Mouse (Mus musculus) MEL (cell line): ENCODE data around the gene Inpp4b. TPM values are rescaled to one million over a fixed set of nuclear protein-coding genes. Genes with fewer than 3 reads are reported as not detected.
A peak's percentile ranks its signal among the peaks of the same experiment; 100 is the strongest.

Source experiments
- DNase-seq: peaks from one replicate; pipeline ENCODE4 v3.0.0; 2011; ENCODE audit warnings: low read depth, low spot score
- H3K27ac ChIP-seq: 2 replicates; pipeline ENCODE4 v1.5.1; 2012; ENCODE audit warnings: low read depth, mild to moderate bottlenecking, control low read depth, low read length, moderate library complexity; ENCODE audit not compliant: control insufficient read depth
- H3K27me3 ChIP-seq, 2 experiments: fragments of 150-350 bp in 1 of 2; sonication (generic) in 1 of 2; 2 replicates each; pipeline ENCODE4 v1.6.1; 2012; ENCODE audit warnings: low read length in 2 of 2, mild to moderate bottlenecking in 2 of 2, improper control_type of control experiment in 1 of 2, moderate library complexity in 1 of 2; ENCODE audit not compliant: insufficient read depth in 2 of 2, control insufficient read depth in 1 of 2
- H3K36me3 ChIP-seq, 2 experiments: 2 replicates each; pipeline ENCODE4 v1.6.1; 2012 to 2014; ENCODE audit warnings: low read length in 2 of 2, improper control_type of control experiment in 1 of 2, inconsistent platforms in 1 of 2, mild to moderate bottlenecking in 1 of 2; ENCODE audit not compliant: insufficient read depth in 2 of 2, control insufficient read depth in 1 of 2
- H3K4me1 ChIP-seq, 2 experiments: fragments of 150-350 bp in 1 of 2; sonication (generic) in 1 of 2; 2 replicates each; pipeline ENCODE4 v1.6.1; 2012; ENCODE audit warnings: low read length in 2 of 2, improper control_type of control experiment in 1 of 2, mild to moderate bottlenecking in 1 of 2; ENCODE audit not compliant: insufficient read depth in 2 of 2, control insufficient read depth in 1 of 2
- H3K4me3 ChIP-seq, 2 experiments: fragments of 150-350 bp in 1 of 2; sonication (generic) in 1 of 2; 2 replicates each; pipeline ENCODE4 v1.5.1; 2012; ENCODE audit warnings: low read depth in 2 of 2, low read length in 2 of 2, mild to moderate bottlenecking in 2 of 2, moderate library complexity in 2 of 2, control low read depth in 1 of 2, improper control_type of control experiment in 1 of 2; ENCODE audit not compliant: control insufficient read depth in 1 of 2, insufficient read depth in 1 of 2
- H3K79me2 ChIP-seq: 2 replicates; pipeline ENCODE4 v1.6.1; 2012; ENCODE audit warnings: mild to moderate bottlenecking, low read length, moderate library complexity; ENCODE audit not compliant: control insufficient read depth, poor library complexity, insufficient read depth
- H3K9ac ChIP-seq: 2 replicates; pipeline ENCODE4 v1.6.1; 2012; ENCODE audit warnings: low read depth, mild to moderate bottlenecking, control low read depth, low read length, moderate library complexity; ENCODE audit not compliant: control insufficient read depth, poor library complexity, severe bottlenecking
- H3K9me3 ChIP-seq: fragments of 150-350 bp; sonication (generic); replicated peaks from 2 replicates; pipeline ENCODE4 v1.6.1; 2012; ENCODE audit warnings: mild to moderate bottlenecking, low read length, improper control_type of control experiment, moderate library complexity; ENCODE audit not compliant: insufficient read depth
- BHLHE40 ChIP-seq: IDR thresholded peaks from 2 replicates; pipeline ENCODE4 v1.6.1; 2012; ENCODE audit warnings: low read depth, mild to moderate bottlenecking, inconsistent platforms, low read length, improper control_type of control experiment, borderline replicate concordance
- CHD1 ChIP-seq: IDR thresholded peaks from 2 replicates; pipeline ENCODE4 v1.6.1; 2012; ENCODE audit warnings: low read depth, mild to moderate bottlenecking, inconsistent platforms, low read length, improper control_type of control experiment
- ETS1 ChIP-seq: IDR thresholded peaks from 2 replicates; pipeline ENCODE4 v1.6.1; 2012; ENCODE audit warnings: low read depth, mild to moderate bottlenecking, inconsistent platforms, low read length, improper control_type of control experiment, moderate library complexity
- GATA1 ChIP-seq: IDR thresholded peaks from 2 replicates; pipeline ENCODE4 v1.6.1; 2011; ENCODE audit warnings: low read depth, low read length, improper control_type of control experiment
- HCFC1 ChIP-seq: IDR thresholded peaks from 2 replicates; pipeline ENCODE4 v1.6.1; 2012; ENCODE audit warnings: low read depth, mild to moderate bottlenecking, inconsistent platforms, low read length, improper control_type of control experiment, moderate library complexity
- JUND ChIP-seq: IDR thresholded peaks from 2 replicates; pipeline ENCODE4 v1.6.1; 2011; ENCODE audit warnings: low read depth, mild to moderate bottlenecking, improper control_type of control experiment, low read length
- MAFK ChIP-seq: IDR thresholded peaks from 2 replicates; pipeline ENCODE4 v1.6.1; 2011; ENCODE audit warnings: low read depth, mild to moderate bottlenecking, low read length, improper control_type of control experiment, borderline replicate concordance
- MAX ChIP-seq: IDR thresholded peaks from 2 replicates; pipeline ENCODE4 v1.6.1; 2011; ENCODE audit warnings: low read length, improper control_type of control experiment
- MAZ ChIP-seq: IDR thresholded peaks from 2 replicates; pipeline ENCODE4 v1.6.1; 2012; ENCODE audit warnings: low read depth, mild to moderate bottlenecking, inconsistent platforms, low read length, improper control_type of control experiment
- MYB ChIP-seq: IDR thresholded peaks from 2 replicates; pipeline ENCODE4 v1.6.1; 2011; ENCODE audit warnings: mild to moderate bottlenecking, low read depth, low read length, improper control_type of control experiment
- MYC ChIP-seq: IDR thresholded peaks from 2 replicates; pipeline ENCODE4 v1.6.1; 2011; ENCODE audit warnings: low read depth, mild to moderate bottlenecking, low read length, improper control_type of control experiment, moderate library complexity
- POLR2A ChIP-seq, 2 experiments: IDR thresholded peaks; 2 replicates each; pipeline ENCODE4 v1.6.1; 2011 to 2012; ENCODE audit warnings: low read length in 2 of 2, mild to moderate bottlenecking in 2 of 2, control low read depth in 1 of 2, improper control_type of control experiment in 1 of 2, low read depth in 1 of 2, moderate library complexity in 1 of 2; ENCODE audit not compliant: control insufficient read depth in 1 of 2, insufficient read depth in 1 of 2, poor library complexity in 1 of 2
- RAD21 ChIP-seq: IDR thresholded peaks from 2 replicates; pipeline ENCODE4 v1.6.1; 2011; ENCODE audit warnings: mild to moderate bottlenecking, low read depth, low read length, improper control_type of control experiment
- TAL1 ChIP-seq: IDR thresholded peaks from 2 replicates; pipeline ENCODE4 v1.6.1; 2012; ENCODE audit warnings: mild to moderate bottlenecking, inconsistent platforms, low read length, moderate library complexity, mixed read lengths
- TBP ChIP-seq: IDR thresholded peaks from 2 replicates; pipeline ENCODE4 v1.8.0; 2011; ENCODE audit warnings: low read depth, low read length, improper control_type of control experiment
- UBTF ChIP-seq: IDR thresholded peaks from 2 replicates; pipeline ENCODE4 v1.6.1; 2012; ENCODE audit warnings: low read depth, mild to moderate bottlenecking, inconsistent platforms, low read length, improper control_type of control experiment, moderate library complexity, borderline replicate concordance; ENCODE audit not compliant: insufficient read depth
- ZC3H11A ChIP-seq: IDR thresholded peaks from 2 replicates; pipeline ENCODE4 v1.6.1; 2012; ENCODE audit warnings: low read depth, mild to moderate bottlenecking, inconsistent platforms, low read length, improper control_type of control experiment
- ZNF384 ChIP-seq: IDR thresholded peaks from 2 replicates; pipeline ENCODE4 v1.6.1; 2012; ENCODE audit warnings: low read depth, mild to moderate bottlenecking, inconsistent platforms, low read length, improper control_type of control experiment
- polyA plus RNA-seq, 2 experiments: library from polyadenylated mRNA; stranded (reverse) in 1 of 2; unstranded in 1 of 2; fragments of >175 nt in 1 of 2; fragments of >200 nt in 1 of 2; gene quantifications; 2 replicates each; pipeline versions ENCODE4 v1.2.1 to v1.2.4; 2012; ENCODE audit warnings: low replicate concordance in 2 of 2, low read depth in 1 of 2; ENCODE audit not compliant: insufficient read length in 2 of 2, insufficient read depth in 1 of 2, missing spikeins in 1 of 2
- total RNA-seq: library from RNA; depleted of rRNA; stranded (reverse); fragments of 300-350 nt; gene quantifications from 2 replicates; pipeline ENCODE4 v1.2.3, GENCODE M21; 2012

Inpp4b gene
- total and polyA plus RNA-seq, 3 experiments = 12.3 to 26.9 (median 13.6) TPM

- peak; percentile 41; the same call in 1 of the 2 replicates for TF ChIP-seq MYC
Observed at GRCm38 (mm10) chr8:81768313-81768675, 425.9 kb downstream of the Inpp4b start (continued).

GRCm38 (mm10) chr8:81768731-81769445 lies 426.5 kb downstream of the Inpp4b start:
- H3K27me3 ChIP-seq = no peaks in the 10 kb centered on the region
- H3K9me3 ChIP-seq = no peaks in the 10 kb centered on the region
- H3K4me1 ChIP-seq = peaks cover 30 to 32% of the 10 kb centered on the region in 2 experiments
- peak; percentile 60 for DNase-seq
- H3K9ac ChIP-seq = peak overlapping the region; percentile 73
- TF ChIP-seq BHLHE40 = no peak
- TF ChIP-seq MAFK = no peak
- TF ChIP-seq POLR2A (IDR thresholded peaks at IDR 0.05; ENCODE audit: control insufficient read depth in 1 of 2, insufficient read depth in 1 of 2, low read depth in 1 of 2, low read length in 2 of 2, poor library complexity in 1 of 2) = no peak
- TF ChIP-seq HCFC1 = no peak
- TF ChIP-seq RAD21 = no peak
- TF ChIP-seq ZC3H11A = no peak
- no peak for TF ChIP-seq UBTF
- TF ChIP-seq TBP = no peak
- peak; percentile 69; the same call in 1 of the 2 replicates for TF ChIP-seq ZNF384
- no peak for TF ChIP-seq MAZ
- TF ChIP-seq ETS1 = no peak
- no peak for TF ChIP-seq MYC
- TF ChIP-seq CHD1 = no peak; the same call in 1 of the 2 replicates
- no peak for TF ChIP-seq JUND
- TF ChIP-seq MYB = no peak
- TF ChIP-seq TAL1 = no peak
- peak; percentile 7; the same call in 1 of the 2 replicates for TF ChIP-seq MAX
- peaks cover 0 to 56% of the 10 kb centered on the region in 2 experiments; a peak in 2 of 4 replicates for H3K36me3 ChIP-seq
- H3K27ac ChIP-seq = peak overlapping the region; percentile 97
- peaks cover 19% of the 10 kb centered on the region for H3K79me2 ChIP-seq
- H3K4me3 ChIP-seq = peak overlapping the region; percentile 62 to 97

GRCm38 (mm10) chr8:81770603-81771276 lies 428.4 kb downstream of the Inpp4b start:
- Histone ChIP-seq H3K27me3 (no peaks in the 10 kb centered on the region), H3K9me3 (no peaks in the 10 kb centered on the region), H3K36me3 (peaks cover 0 to 64% of the 10 kb centered on the region in 2 experiments; a peak in 2 of 4 replicates), H3K27ac (peak overlapping the region; percentile 61), H3K4me1 (peaks cover 36 to 38% of the 10 kb centered on the region in 2 experiments), H3K9ac (peak overlapping the region; percentile 44), H3K4me3 (no peak overlapping the region; a peak in 1 of 4 replicates), H3K79me2 (peaks cover 19% of the 10 kb centered on the region)
- no peak for TF ChIP-seq TBP
- no peak for TF ChIP-seq ETS1
- no peak for TF ChIP-seq BHLHE40
- TF ChIP-seq GATA1 = no peak
- TF ChIP-seq MYC = no peak
- no peak for DNase-seq
